Mouse (Mus musculus): ENCODE results near the gene Nr6a1. TPM values are rescaled to one million over a fixed set of nuclear protein-coding genes. Genes with fewer than 3 reads are reported as not detected.

The Nr6a1 gene
- polyA plus RNA-seq, 1 experiment from 2014 or later: 0.39 TPM

GRCm38 (mm10) chr2:38691542-38691941 is 235.9 kb downstream of the Nr6a1 start:
- no peaks in the 10 kb centered on the region for H3K36me3 ChIP-seq
- ATAC-seq (replicated peaks; ENCODE audit: insufficient number of reproducible peaks, insufficient read depth, low FRiP score, low read depth): no peak
- no peaks in the 10 kb centered on the region for H3K9me3 ChIP-seq (replicated peaks)
- H3K4me1 ChIP-seq (replicated peaks): peaks cover 6% of the 10 kb centered on the region
- H3K4me3 ChIP-seq: no peak overlapping the region
- H3K4me2 ChIP-seq: no peak overlapping the region
- H3K27me3 ChIP-seq: peaks cover 62% of the 10 kb centered on the region
- WGBS: 13% methylated on average over 8 of the region's 8 CpGs
- no peak overlapping the region for H3K27ac ChIP-seq
- H3K9ac ChIP-seq: no peak overlapping the region

- no peak overlapping the region for H3K4me2 ChIP-seq
- H3K4me3 ChIP-seq: no peak overlapping the region
- no peak overlapping the region for H3K9ac ChIP-seq
- no peak for ATAC-seq (replicated peaks; ENCODE audit: insufficient number of reproducible peaks, insufficient read depth, low FRiP score, low read depth)
- H3K27ac ChIP-seq: no peak overlapping the region
- H3K4me1 ChIP-seq (replicated peaks): peaks cover 6% of the 10 kb centered on the region
- H3K27me3 ChIP-seq: peaks cover 60% of the 10 kb centered on the region
- H3K9me3 ChIP-seq (replicated peaks): no peaks in the 10 kb centered on the region
- H3K36me3 ChIP-seq: no peaks in the 10 kb centered on the region
- 58% methylated on average over 1 of the region's 1 CpGs for WGBS
Observed at GRCm38 (mm10) chr2:38689881-38690280, 237.6 kb downstream of the Nr6a1 start.

GRCm38 (mm10) chr2:38688791-38689520 is 238.5 kb downstream of the Nr6a1 start:
- H3K9me3 ChIP-seq (replicated peaks): no peaks in the 10 kb centered on the region
- ATAC-seq (replicated peaks; ENCODE audit: insufficient number of reproducible peaks, insufficient read depth, low FRiP score, low read depth): no peak
- peak overlapping the region; percentile 41 for H3K4me3 ChIP-seq
- no peak overlapping the region for H3K27ac ChIP-seq
- WGBS: 4% methylated on average over 28 of the region's 29 CpGs
- H3K9ac ChIP-seq: peak overlapping the region; percentile 46; the same call in 1 of the 2 replicates
- peak overlapping the region; percentile 70 for H3K4me2 ChIP-seq
- H3K36me3 ChIP-seq: no peaks in the 10 kb centered on the region
- H3K4me1 ChIP-seq (replicated peaks): peaks cover 6% of the 10 kb centered on the region
- peaks cover 57% of the 10 kb centered on the region for H3K27me3 ChIP-seq

- Histone ChIP-seq H3K27ac (no peak overlapping the region), H3K4me3 (no peak overlapping the region), H3K9ac (no peak overlapping the region), H3K4me2 (no peak overlapping the region), H3K27me3 (peaks cover 42% of the 10 kb centered on the region), H3K4me1 (replicated peaks) (peaks cover 6% of the 10 kb centered on the region), H3K36me3 (no peaks in the 10 kb centered on the region), H3K9me3 (replicated peaks) (no peaks in the 10 kb centered on the region)
- ATAC-seq (replicated peaks; ENCODE audit: insufficient number of reproducible peaks, insufficient read depth, low FRiP score, low read depth): no peak
- WGBS: 54% methylated on average over 3 of the region's 3 CpGs
Observed at GRCm38 (mm10) chr2:38685746-38686145, 241.7 kb downstream of the Nr6a1 start.

GRCm38 (mm10) chr2:38683083-38683482 is 244.4 kb downstream of the Nr6a1 start:
- 53% methylated on average over 5 of the region's 5 CpGs for WGBS
- peaks cover 22% of the 10 kb centered on the region for H3K27me3 ChIP-seq

GRCm38 (mm10) chr2:38682209-38682608 is 245.3 kb downstream of the Nr6a1 start:
- H3K27me3 ChIP-seq: peaks cover 17% of the 10 kb centered on the region
- no peaks in the 10 kb centered on the region for H3K4me1 ChIP-seq (replicated peaks)
- H3K9me3 ChIP-seq (replicated peaks): no peaks in the 10 kb centered on the region
- 81% methylated on average over 5 of the region's 5 CpGs for WGBS
- no peak overlapping the region for H3K9ac ChIP-seq
- H3K4me2 ChIP-seq: no peak overlapping the region
- H3K27ac ChIP-seq: no peak overlapping the region
- H3K4me3 ChIP-seq: no peak overlapping the region
- ATAC-seq (replicated peaks; ENCODE audit: insufficient number of reproducible peaks, insufficient read depth, low FRiP score, low read depth): no peak
- no peaks in the 10 kb centered on the region for H3K36me3 ChIP-seq

More at GRCm38 (mm10) chr2:38683083-38683482, 244.4 kb downstream of the Nr6a1 start:
- H3K9me3 ChIP-seq (replicated peaks): no peaks in the 10 kb centered on the region
- no peak overlapping the region for H3K9ac ChIP-seq
- no peaks in the 10 kb centered on the region for H3K4me1 ChIP-seq (replicated peaks)
- no peak overlapping the region for H3K4me3 ChIP-seq
- no peak overlapping the region for H3K4me2 ChIP-seq
- H3K27ac ChIP-seq: no peak overlapping the region
- H3K36me3 ChIP-seq: no peaks in the 10 kb centered on the region
- no peak for ATAC-seq (replicated peaks; ENCODE audit: insufficient number of reproducible peaks, insufficient read depth, low FRiP score, low read depth)

- Histone ChIP-seq H3K4me2 (no peak overlapping the region), H3K4me3 (no peak overlapping the region), H3K4me1 (replicated peaks) (no peaks in the 10 kb centered on the region), H3K9me3 (replicated peaks) (no peaks in the 10 kb centered on the region), H3K27ac (no peak overlapping the region), H3K9ac (no peak overlapping the region), H3K36me3 (no peaks in the 10 kb centered on the region), H3K27me3 (peaks cover 11% of the 10 kb centered on the region; the same call in 1 of the 2 replicates)
- ATAC-seq (replicated peaks; ENCODE audit: insufficient number of reproducible peaks, insufficient read depth, low FRiP score, low read depth): no peak
Observed at GRCm38 (mm10) chr2:38678947-38679346, 248.5 kb downstream of the Nr6a1 start.

- peaks cover 35% of the 10 kb centered on the region for H3K27me3 ChIP-seq
- no peak for ATAC-seq (replicated peaks; ENCODE audit: insufficient number of reproducible peaks, insufficient read depth, low FRiP score, low read depth)
Observed at GRCm38 (mm10) chr2:38675366-38675969, 252.0 kb downstream of the Nr6a1 start.

More at GRCm38 (mm10) chr2:38675366-38675969, 252.0 kb downstream of the Nr6a1 start:
- H3K36me3 ChIP-seq: no peaks in the 10 kb centered on the region
- H3K4me2 ChIP-seq: no peak overlapping the region
- H3K9me3 ChIP-seq (replicated peaks): no peaks in the 10 kb centered on the region
- 57% methylated on average over 9 of the region's 9 CpGs for WGBS
- no peak overlapping the region for H3K27ac ChIP-seq
- H3K4me3 ChIP-seq: no peak overlapping the region
- H3K4me1 ChIP-seq (replicated peaks): no peaks in the 10 kb centered on the region
- H3K9ac ChIP-seq: no peak overlapping the region

Small RNAs within 50 kb of the gene (microRNA-seq; reads per million reads assigned to microRNA genes)
- gene Mir181a-2 (87.6 reads per million, percentile 48 among the genes with 10 or more reads in this experiment), gene Mir181b-2 (759 reads per million, percentile 75 among the genes with 10 or more reads in this experiment)

Other genes starting within 250 kb of the Nr6a1 start
- gene Nr5a1, start 213.1 kb downstream of the Nr6a1 start, polyA plus RNA-seq (2015; fragmentation: Nextera tagmentation; extraction: Ambion mirVana): 0.04 TPM in 1 of 2 replicates, not detected in the other
- 7.2 and 11.5 TPM in 2 replicates for gene Olfml2a, start 4.3 kb upstream of the Nr6a1 start, polyA plus RNA-seq (2015; fragmentation: Nextera tagmentation; extraction: Ambion mirVana)
- gene Wdr38, start 69.8 kb upstream of the Nr6a1 start, polyA plus RNA-seq (2015; fragmentation: Nextera tagmentation; extraction: Ambion mirVana): 0.99 and 1.1 TPM in 2 replicates
- gene Arpc5l, start 77.7 kb upstream of the Nr6a1 start, polyA plus RNA-seq (2015; fragmentation: Nextera tagmentation; extraction: Ambion mirVana): 78.9 and 88.5 TPM in 2 replicates
- 474 and 613 TPM in 2 replicates for gene Rpl35, start 77.9 kb upstream of the Nr6a1 start, polyA plus RNA-seq (2015; fragmentation: Nextera tagmentation; extraction: Ambion mirVana)
- 19.0 and 23.2 TPM in 2 replicates for gene Golga1, start 137.9 kb upstream of the Nr6a1 start, polyA plus RNA-seq (2015; fragmentation: Nextera tagmentation; extraction: Ambion mirVana)